9 mouse cellular contexts compared by ENCODE assay signal in the genomic region with DNA sequence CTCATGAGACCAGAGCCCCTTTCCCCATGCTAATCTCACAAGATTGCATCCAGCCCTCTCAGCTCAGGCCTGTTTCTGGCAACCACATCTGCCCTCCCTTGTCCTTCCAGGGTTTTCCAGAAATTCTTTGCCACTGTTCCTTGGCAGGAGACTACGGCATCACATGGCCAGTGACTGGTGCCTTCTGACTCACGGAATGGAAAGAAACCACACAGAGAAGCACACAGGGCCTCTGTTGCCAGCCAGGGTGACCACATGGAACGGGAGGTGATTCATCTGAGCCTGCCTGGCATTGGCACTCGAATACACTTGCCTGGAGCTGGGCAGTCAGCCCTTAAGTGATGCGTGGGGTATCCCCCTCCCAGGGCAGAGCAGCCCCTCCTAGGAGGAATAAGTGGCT. TPM values are rescaled to one million over a fixed set of nuclear protein-coding genes. Genes with fewer than 3 reads are reported as not detected.
A peak's percentile ranks its signal among the peaks of the same experiment; 100 is the strongest.
DNase-seq lines count a peak whose midpoint lies in the region; ATAC-seq lines count a peak whose summit lies in the region.
"Had no signal": no experiment of that assay in that cellular context is flagged by ENCODE, and none has a peak within 500 bp of the region (broad histone marks: within the 10 kb centered on the region; RNA-seq: fewer than 3 reads in every experiment).

No protein-coding gene starts in this region.

- H3K9me3 ChIP-seq in neural tube, embryonic 15.5 days (replicated peaks): no peaks in the 10 kb centered on the region
- H3K9me3 ChIP-seq in heart, embryonic 15.5 days (replicated peaks): no peaks in the 10 kb centered on the region
- H3K9me3 ChIP-seq: heart, embryonic 13.5 days had no signal

- H3K27ac ChIP-seq in neural tube, embryonic 15.5 days (replicated peaks): no peak overlapping the region
- H3K27ac ChIP-seq in heart, embryonic 15.5 days: peak overlapping the region; percentile 31; the same call in 1 of the 2 replicates
- H3K27ac ChIP-seq: heart, embryonic 13.5 days had no signal

- H3K4me3 ChIP-seq in neural tube, embryonic 15.5 days (replicated peaks): no peak overlapping the region
- no peak overlapping the region for H3K4me3 ChIP-seq in heart, embryonic 15.5 days
- H3K4me3 ChIP-seq: heart, embryonic 13.5 days had no signal

- no peaks in the 10 kb centered on the region for H3K27me3 ChIP-seq in neural tube, embryonic 15.5 days (replicated peaks)
- no peaks in the 10 kb centered on the region for H3K27me3 ChIP-seq in heart, embryonic 15.5 days
- H3K27me3 ChIP-seq: heart, embryonic 13.5 days had no signal

- no peak for DNase-seq in neural tube, embryonic 10.5 days (ENCODE audit: extremely low spot score, low spot score)
- DNase-seq in left cerebral cortex, postnatal 10 days (ENCODE audit: extremely low spot score in 1 of 2, low spot score in 2 of 2): peak; percentile 44 to 55
- DNase-seq in B cell, adult 2 months: no peak
- DNase-seq in retina, postnatal 1 day: no peak
- no peak for DNase-seq in spleen, postnatal 36 days (ENCODE audit: low spot score in 2 of 2)

- peaks cover 3% of the 10 kb centered on the region; the same call in 1 of the 2 replicates for H3K4me1 ChIP-seq in neural tube, embryonic 15.5 days
- peaks cover 25% of the 10 kb centered on the region for H3K4me1 ChIP-seq in heart, embryonic 15.5 days (replicated peaks)

- H3K9ac ChIP-seq in neural tube, embryonic 15.5 days (replicated peaks): no peak overlapping the region
- no peak overlapping the region for H3K9ac ChIP-seq in heart, embryonic 15.5 days
- H3K9ac ChIP-seq: heart, embryonic 13.5 days had no signal

- ATAC-seq in neural tube, embryonic 15.5 days (ENCODE audit: low FRiP score): peak; percentile 74
- ATAC-seq in cerebellum, adult (ENCODE audit: insufficient number of reproducible peaks, low FRiP score, low TSS enrichment): peak; percentile 65
- ATAC-seq in heart, embryonic 15.5 days (replicated peaks; ENCODE audit: insufficient number of reproducible peaks, insufficient read depth, low FRiP score, low read depth): no peak

- H3K36me3 ChIP-seq in neural tube, embryonic 15.5 days: no peaks in the 10 kb centered on the region
- no peaks in the 10 kb centered on the region for H3K36me3 ChIP-seq in heart, embryonic 15.5 days
- H3K36me3 ChIP-seq: heart, embryonic 13.5 days had no signal

- H3K4me2 ChIP-seq in neural tube, embryonic 15.5 days: no peak overlapping the region
- H3K4me2 ChIP-seq in heart, embryonic 15.5 days: no peak overlapping the region
- H3K4me2 ChIP-seq: heart, embryonic 13.5 days had no signal

- WGBS in neural tube, embryonic 15.5 days: 64% methylated on average over 5 of the region's 5 CpGs
- 61% methylated on average over 5 of the region's 5 CpGs for WGBS in heart, embryonic 15.5 days

- intact Hi-C loops in left cerebral cortex, postnatal 10 days (cut with DNase I): no loop called here

RNA-seq across cellular contexts. Expression of gene Nenf, which starts 25.6 kb away (rescaled TPM):
- polyA plus RNA-seq in neural tube, embryonic 15.5 days (2015; fragmentation: Nextera tagmentation; extraction: Ambion mirVana): 125 and 158 TPM in 2 replicates
- polyA plus RNA-seq in heart, embryonic 15.5 days (2015; fragmentation: Nextera tagmentation; extraction: Ambion mirVana): 108 and 121 TPM in 2 replicates
- total RNA-seq in left cerebral cortex, postnatal 10 days (2021): 10 to 100 TPM; 81.5 to 82.4 TPM

RNA-seq across cellular contexts. Expression of gene Tmem206, which starts 33.4 kb away (rescaled TPM):
- polyA plus RNA-seq in neural tube, embryonic 15.5 days (2015; fragmentation: Nextera tagmentation; extraction: Ambion mirVana): 29.8 and 30.6 TPM in 2 replicates
- polyA plus RNA-seq in heart, embryonic 15.5 days (2015; fragmentation: Nextera tagmentation; extraction: Ambion mirVana): 14.3 and 18.3 TPM in 2 replicates
- total RNA-seq in left cerebral cortex, postnatal 10 days (2021): 10 to 100 TPM in 1 of 2 experiments, 1 to 10 TPM in 1; 9.8 to 11.5 TPM

Comparison
In these comparisons a context has a peak if more than half of its experiments do, and no peak if none do; other contexts are left out.
1. DNase-seq: peak in left cerebral cortex, postnatal 10 days (2 of 2); none in neural tube, embryonic 10.5 days (single experiment), B cell, adult 2 months (0 of 2), retina, postnatal 1 day (single experiment) and spleen, postnatal 36 days (0 of 2).